Comparison of ENCODE assay signal across 20 mouse cellular contexts in the genomic region with DNA sequence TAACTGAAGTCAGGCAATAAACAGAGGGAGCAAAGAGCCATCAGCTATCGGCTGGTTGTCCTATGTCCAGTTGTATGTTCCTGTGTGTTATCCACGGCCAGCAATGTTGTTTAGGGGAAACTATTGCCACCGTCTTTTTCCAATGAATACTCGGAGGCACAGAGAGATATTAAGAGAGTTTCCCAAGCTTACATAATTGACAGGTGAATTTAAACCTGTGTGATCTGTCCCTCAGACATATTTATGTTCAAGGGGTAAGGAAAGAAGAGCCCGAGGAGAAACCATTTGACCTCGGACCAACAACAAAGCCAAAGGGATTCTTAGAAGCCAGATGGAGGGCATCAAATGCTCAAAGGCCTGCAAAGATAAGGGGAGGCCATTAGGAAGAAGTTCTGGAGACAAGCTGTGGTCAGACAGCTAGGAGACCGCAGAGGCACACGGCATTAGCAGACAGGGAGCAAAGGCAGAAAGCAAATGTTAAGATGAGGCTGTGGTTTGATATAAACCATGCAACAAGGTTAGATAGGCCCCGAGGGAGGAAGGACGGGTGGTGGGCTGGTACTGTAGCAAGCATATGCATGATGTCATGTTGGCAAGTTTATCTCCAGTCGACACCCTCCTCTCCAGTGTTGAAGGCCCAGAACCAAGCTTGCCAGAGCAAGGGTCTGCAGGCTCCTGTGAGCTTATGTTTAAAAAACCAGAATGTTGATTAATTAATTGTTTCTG.
A peak's percentile ranks its signal among the peaks of the same experiment; 100 is the strongest.
DNase-seq lines count a peak whose midpoint lies in the region; ATAC-seq and TF ChIP-seq lines count a peak whose summit lies in the region.
"Had no signal": no experiment of that assay in that cellular context is flagged by ENCODE, and none has a peak within 500 bp of the region (broad histone marks: within the 10 kb centered on the region; RNA-seq: fewer than 3 reads in every experiment).

No protein-coding gene starts in this region.

- no peak for TF ChIP-seq POLR2A in lung, adult 2 months (IDR thresholded peaks at IDR 0.05; ENCODE audit: borderline replicate concordance, extremely low read depth, low read depth, low read length)

- no peaks in the 10 kb centered on the region for H3K27me3 ChIP-seq in heart, embryonic 11.5 days (ENCODE audit: control insufficient read depth, insufficient read depth, low read length)
- H3K27me3 ChIP-seq in lung, embryonic 14.5 days (ENCODE audit: insufficient read depth, low read length): no peaks in the 10 kb centered on the region
- no peaks in the 10 kb centered on the region for H3K27me3 ChIP-seq in liver, postnatal 0 days (ENCODE audit: insufficient read depth, low read length)
- no peaks in the 10 kb centered on the region for H3K27me3 ChIP-seq in embryonic facial prominence, embryonic 10.5 days (replicated peaks; ENCODE audit: low read depth, poor library complexity, severe bottlenecking)
- H3K27me3 ChIP-seq: heart, embryonic 15.5 days; liver, embryonic 15.5 days; stomach, embryonic 15.5 days had no signal

- TF ChIP-seq CTCF in lung, embryonic 14.5 days (IDR thresholded peaks at IDR 0.05; ENCODE audit: low read depth): no peak
- TF ChIP-seq CTCF in lung, adult 2 months (IDR thresholded peaks at IDR 0.05; ENCODE audit: insufficient read depth, low read length): no peak
- no peak for TF ChIP-seq CTCF in liver, postnatal 0 days (IDR thresholded peaks at IDR 0.05; ENCODE audit: low read depth)

- DNase-seq in heart, postnatal 10 days: no peak
- peak; percentile 52 for DNase-seq in lung, embryonic 14.5 days
- DNase-seq in lung, adult 2 months: no peak
- peak; percentile 93 for DNase-seq in MN1 (ENCODE audit: low spot score)
- no peak for DNase-seq in liver, postnatal 0 days
- no peak for DNase-seq in embryonic facial prominence, embryonic 10.5 days (ENCODE audit: low spot score)
- DNase-seq in layer of hippocampus, adult 8-10 months (ENCODE audit: low spot score in 2 of 2): no peak
- DNase-seq: adrenal gland, adult 8-10 months; B cell, adult 2 months; cerebellum, adult 11-12 months; gastrocnemius, postnatal 14 days; kidney, adult 2 months; spleen, adult 18-20 months; thymus, postnatal 14 days had no signal

- no peaks in the 10 kb centered on the region for H3K4me1 ChIP-seq in heart, embryonic 11.5 days (ENCODE audit: control insufficient read depth, insufficient read depth, low read length)
- H3K4me1 ChIP-seq in lung, embryonic 14.5 days (ENCODE audit: insufficient read depth): no peaks in the 10 kb centered on the region
- H3K4me1 ChIP-seq in lung, adult 2 months (ENCODE audit: control insufficient read depth, insufficient read depth, low read length): no peaks in the 10 kb centered on the region
- no peaks in the 10 kb centered on the region; the same call in 1 of the 2 replicates for H3K4me1 ChIP-seq in liver, postnatal 0 days (ENCODE audit: insufficient read depth)
- H3K4me1 ChIP-seq in embryonic facial prominence, embryonic 10.5 days: peaks cover 4% of the 10 kb centered on the region; the same call in 1 of the 2 replicates
- H3K4me1 ChIP-seq: heart, embryonic 15.5 days; stomach, embryonic 15.5 days had no signal

- peak; percentile 52; the same call in 1 of the 2 replicates for ATAC-seq in heart, embryonic 11.5 days (replicated peaks; ENCODE audit: insufficient number of reproducible peaks, low FRiP score, low TSS enrichment)
- peak; percentile 85 for ATAC-seq in lung, embryonic 14.5 days (ENCODE audit: insufficient read depth)
- peak; percentile 59 for ATAC-seq in liver, postnatal 0 days

- H3K9me3 ChIP-seq in heart, embryonic 11.5 days (replicated peaks; ENCODE audit: control insufficient read depth, low read length): no peaks in the 10 kb centered on the region
- no peaks in the 10 kb centered on the region for H3K9me3 ChIP-seq in lung, embryonic 14.5 days (ENCODE audit: low read depth, low read length)
- no peaks in the 10 kb centered on the region for H3K9me3 ChIP-seq in liver, postnatal 0 days (ENCODE audit: low read length)
- H3K9me3 ChIP-seq in embryonic facial prominence, embryonic 10.5 days: no peaks in the 10 kb centered on the region
- H3K9me3 ChIP-seq: forebrain, embryonic 10.5 days; heart, embryonic 15.5 days; liver, embryonic 15.5 days; stomach, embryonic 15.5 days had no signal

- H3K36me3 ChIP-seq in heart, embryonic 11.5 days (ENCODE audit: control insufficient read depth, insufficient read depth, low read length): no peaks in the 10 kb centered on the region
- no peaks in the 10 kb centered on the region for H3K36me3 ChIP-seq in lung, embryonic 14.5 days (ENCODE audit: insufficient read depth)
- no peaks in the 10 kb centered on the region for H3K36me3 ChIP-seq in liver, postnatal 0 days (replicated peaks; ENCODE audit: insufficient read depth, low read length)
- no peaks in the 10 kb centered on the region for H3K36me3 ChIP-seq in embryonic facial prominence, embryonic 10.5 days (replicated peaks)
- H3K36me3 ChIP-seq: forebrain, embryonic 10.5 days; heart, embryonic 15.5 days; liver, embryonic 15.5 days; stomach, embryonic 15.5 days had no signal

- H3K9ac ChIP-seq in heart, embryonic 11.5 days (ENCODE audit: low read depth, low read length): no peak overlapping the region
- no peak overlapping the region for H3K9ac ChIP-seq in lung, embryonic 14.5 days
- H3K9ac ChIP-seq in liver, postnatal 0 days (replicated peaks): no peak overlapping the region
- H3K9ac ChIP-seq: heart, embryonic 15.5 days; hindbrain, embryonic 14.5 days; liver, embryonic 15.5 days; stomach, embryonic 15.5 days had no signal

- no peak for TF ChIP-seq EP300 in liver, postnatal 0 days (IDR thresholded peaks at IDR 0.05; ENCODE audit: low read depth)

- no peak overlapping the region for H3K4me2 ChIP-seq in heart, embryonic 11.5 days
- H3K4me2 ChIP-seq in lung, embryonic 14.5 days: no peak overlapping the region
- no peak overlapping the region for H3K4me2 ChIP-seq in liver, postnatal 0 days (ENCODE audit: low read depth, low read length)
- H3K4me2 ChIP-seq: heart, embryonic 15.5 days; hindbrain, embryonic 14.5 days; liver, embryonic 15.5 days; stomach, embryonic 15.5 days had no signal

- no peak overlapping the region for H3K27ac ChIP-seq in heart, embryonic 11.5 days (ENCODE audit: low read depth, low read length)
- H3K27ac ChIP-seq in lung, embryonic 14.5 days (ENCODE audit: low read depth): no peak overlapping the region
- no peak overlapping the region for H3K27ac ChIP-seq in liver, postnatal 0 days (ENCODE audit: low read depth)
- H3K27ac ChIP-seq in embryonic facial prominence, embryonic 10.5 days (replicated peaks): no peak overlapping the region
- H3K27ac ChIP-seq: forebrain, embryonic 10.5 days; heart, embryonic 15.5 days; hindbrain, embryonic 14.5 days; liver, embryonic 15.5 days; stomach, embryonic 15.5 days had no signal

- 26% methylated on average over 11 of the region's 11 CpGs for WGBS in heart, embryonic 11.5 days (ENCODE audit: insufficient replicate concordance)
- 46% methylated on average over 11 of the region's 11 CpGs for WGBS in lung, embryonic 14.5 days
- 62% methylated on average over 11 of the region's 11 CpGs for WGBS in lung, adult 2 months
- WGBS in liver, postnatal 0 days (ENCODE audit: insufficient replicate concordance): 56% methylated on average over 11 of the region's 11 CpGs
- 86% methylated on average over 11 of the region's 11 CpGs for WGBS in embryonic facial prominence, embryonic 10.5 days

- intact Hi-C loops in heart, postnatal 10 days (cut with DNase I): no loop called here

- no peak overlapping the region for H3K4me3 ChIP-seq in heart, embryonic 11.5 days (ENCODE audit: low read depth, low read length)
- no peak overlapping the region for H3K4me3 ChIP-seq in lung, embryonic 14.5 days (ENCODE audit: low read depth, low read length)
- H3K4me3 ChIP-seq in lung, adult 2 months (replicated peaks; ENCODE audit: extremely low read depth, low read depth, low read length): no peak overlapping the region
- H3K4me3 ChIP-seq in liver, postnatal 0 days (ENCODE audit: low read depth, low read length): no peak overlapping the region
- no peak overlapping the region for H3K4me3 ChIP-seq in embryonic facial prominence, embryonic 10.5 days
- H3K4me3 ChIP-seq: forebrain, embryonic 10.5 days; heart, embryonic 15.5 days; liver, embryonic 15.5 days; stomach, embryonic 15.5 days had no signal

Comparison
In these comparisons a context has a peak if more than half of its experiments do, and no peak if none do; other contexts are left out.
1. DNase-seq: peak in lung, embryonic 14.5 days (single experiment) and MN1 (single experiment); none in heart, postnatal 10 days (0 of 2), lung, adult 2 months (single experiment), liver, postnatal 0 days (single experiment), embryonic facial prominence, embryonic 10.5 days (single experiment) and layer of hippocampus, adult 8-10 months (0 of 2).
2. Peak in every context shown above with its lines, with median percentiles within 50 percentile points of each other: ATAC-seq.